Mouse (Mus musculus) T-helper 1 cell (primary cell): ENCODE results near the gene Gm11568.
"Not testable (repeated sequence)": the region's sequence is repeated elsewhere in the genome, so short reads cannot be mapped to it uniquely, and the experiment has no call there.

Experiments used
- in situ Hi-C: fragments of 300-600 bp; cut with MboI, MseI; formaldehyde crosslinking; loops from one replicate; pipeline ENCODE4 v1.15.1; 2025; ENCODE audit warnings: high pct_unique_total_duplicates

Gene Gm11568

GRCm38 (mm10) chr11:99857617-99858016, at the start of gene Gm11568:
Gene Gm11568, plus strand, starts transcription at chr11:99857917.
- in situ Hi-C loops, result no loop called here

- in situ Hi-C loops, result not testable (repeated sequence)
Observed at GRCm38 (mm10) chr11:99809792-99810191, 47.9 kb upstream of the Gm11568 start, which contains the start of gene Krtap4-13. Gene Krtap4-13, minus strand, starts transcription at chr11:99809892.

DNA sequence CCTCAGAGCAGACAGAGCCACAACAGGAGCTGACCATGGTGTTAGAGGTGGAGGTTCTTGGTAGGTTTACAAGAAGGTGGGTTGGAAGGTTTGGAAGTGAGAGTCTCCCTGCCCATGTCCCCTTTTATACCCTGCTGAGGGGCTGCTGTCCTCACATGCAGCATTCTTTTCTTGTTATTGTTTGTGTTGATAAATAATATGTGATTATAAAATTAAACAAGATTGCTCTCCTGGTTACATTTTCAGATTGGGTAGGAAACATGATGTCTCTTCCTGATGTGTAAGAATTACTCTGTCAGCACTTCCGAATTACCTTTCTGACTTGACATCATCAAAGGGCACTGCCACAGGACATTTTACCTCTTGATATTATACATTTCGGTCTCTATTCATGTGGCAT, 42.2 kb upstream of the Gm11568 start, which contains the start of gene Gm11564:
Gm11564 (minus strand) TSS at position 101 of the 400 bp plus-strand sequence.
- in situ Hi-C loops, result not testable (repeated sequence)

GRCm38 (mm10) chr11:99837966-99838365, 19.8 kb upstream of the Gm11568 start, which contains the start of gene 2300003K06Rik:
Gene 2300003K06Rik, minus strand, starts transcription at chr11:99838066.
- in situ Hi-C loops, result no loop called here

DNA sequence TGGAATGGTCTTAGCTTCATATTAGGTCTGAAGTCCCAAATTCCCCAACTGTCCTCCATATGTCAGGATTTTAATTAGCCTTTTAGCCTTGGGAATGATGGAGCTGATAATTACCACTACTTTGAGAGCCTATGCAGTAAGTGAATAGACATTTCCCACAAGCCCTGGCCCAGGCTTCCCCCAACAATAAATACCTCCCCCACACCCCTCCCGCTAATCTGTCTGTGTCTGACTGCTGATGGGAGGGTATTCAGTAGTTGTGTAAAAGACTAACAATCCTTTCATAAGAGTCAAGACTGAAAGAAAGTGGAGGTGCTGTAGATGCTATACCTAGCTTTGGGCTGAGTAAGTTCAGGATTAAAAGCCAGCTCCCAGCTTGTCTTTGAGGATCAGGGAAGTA, 15.5 kb upstream of the Gm11568 start:
- in situ Hi-C loops, result no loop called here

GRCm38 (mm10) chr11:99846746-99847145, 11.0 kb upstream of the Gm11568 start:
- in situ Hi-C loops, result no loop called here

DNA sequence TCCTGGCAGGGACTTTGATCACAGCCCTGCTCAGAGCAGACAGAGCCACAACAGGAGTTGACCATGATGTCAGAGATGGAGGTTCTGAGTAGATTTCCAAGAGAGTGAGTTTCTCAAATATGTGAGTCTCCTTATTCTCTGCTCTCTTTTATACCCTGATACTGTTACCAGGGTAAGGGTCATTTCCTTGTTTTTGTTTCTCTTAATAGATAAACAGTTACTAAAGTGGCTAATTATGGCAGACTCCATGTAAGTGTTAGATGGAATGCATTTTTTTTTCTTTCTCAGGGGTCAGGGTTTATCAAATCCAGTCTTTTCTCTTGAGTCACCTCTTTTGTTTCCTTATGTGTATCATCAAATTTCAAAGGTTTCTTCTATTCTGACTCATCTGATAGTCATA, 6.2 kb upstream of the Gm11568 start, which contains the start of gene Krtap4-16:
Krtap4-16 (minus strand) TSS at position 101 of the 400 bp plus-strand sequence.
- in situ Hi-C loops, result no loop called here

DNA sequence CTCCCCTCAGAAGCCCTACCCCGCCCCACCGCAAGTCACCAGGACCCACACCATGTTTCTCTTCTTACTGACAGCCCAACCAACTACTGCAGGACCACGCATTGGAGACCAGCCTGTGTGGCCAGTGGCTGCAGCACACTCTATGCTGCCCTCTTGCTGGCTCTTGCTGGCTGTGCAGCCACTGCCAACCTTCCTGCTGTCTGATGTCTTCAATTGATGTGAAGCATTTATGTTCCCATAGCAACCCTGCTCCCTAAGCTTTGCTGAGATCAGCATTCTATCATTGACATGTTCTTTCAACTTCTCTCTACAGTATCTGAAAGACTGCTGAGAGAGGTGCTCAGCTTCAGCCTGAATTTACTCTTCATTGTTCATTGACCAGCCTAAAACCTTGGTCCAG, 3.6 kb upstream of the Gm11568 start:
- in situ Hi-C loops, result no loop called here

DNA sequence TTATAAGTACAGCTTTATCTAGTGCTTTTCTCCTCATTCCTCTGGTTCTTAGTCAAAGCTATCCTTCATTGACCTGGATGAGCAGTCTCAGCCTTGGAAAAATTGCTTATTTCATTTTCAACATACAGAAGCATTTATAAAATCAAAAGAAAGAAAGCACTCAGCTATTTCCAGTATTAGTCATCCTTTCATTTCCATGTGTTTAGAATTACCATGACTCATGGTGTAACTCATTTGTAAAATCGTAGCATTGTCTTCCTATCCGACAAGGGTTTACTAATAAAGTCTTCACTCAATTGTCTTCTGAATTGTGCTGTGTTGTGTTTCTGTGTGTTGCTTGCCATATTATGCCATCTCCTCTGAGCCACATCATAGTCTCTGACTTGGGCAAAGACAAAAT, 1.0 kb downstream of the Gm11568 start:
- in situ Hi-C loops, result no loop called here

- in situ Hi-C loops, result not testable (repeated sequence)
Observed at GRCm38 (mm10) chr11:99864176-99864575, 6.5 kb downstream of the Gm11568 start, which contains the start of gene Gm11559. Gene Gm11559, plus strand, starts transcription at chr11:99864476.

DNA sequence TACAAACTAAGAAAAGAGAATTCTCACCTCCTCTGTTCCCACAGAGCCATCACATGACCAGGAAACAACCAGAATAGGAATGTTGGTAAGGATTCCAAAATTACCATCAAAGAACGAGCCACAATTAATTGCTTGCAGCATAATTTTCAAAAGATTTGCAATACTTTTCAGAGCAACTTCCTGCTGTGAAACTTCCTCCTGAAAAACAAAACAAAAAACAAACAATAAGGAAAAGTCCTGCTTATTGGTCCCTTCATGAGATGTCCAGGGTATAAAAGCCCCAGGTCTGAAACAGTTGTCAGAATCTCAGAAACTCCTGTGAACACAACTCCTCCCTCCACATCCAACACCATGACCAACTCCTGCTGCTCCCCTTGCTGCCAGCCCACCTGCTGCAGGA, 15.4 kb downstream of the Gm11568 start, which contains the start of gene Krtap9-1:
Krtap9-1 (plus strand) TSS at position 301 of the 400 bp plus-strand sequence.
- in situ Hi-C loops, result not testable (repeated sequence)

- in situ Hi-C loops, result not testable (repeated sequence)
Observed at GRCm38 (mm10) chr11:99878887-99879286, 21.2 kb downstream of the Gm11568 start, which contains the start of gene Gm11567. Gene Gm11567, plus strand, starts transcription at chr11:99879187.

GRCm38 (mm10) chr11:99907620-99908019, 49.9 kb downstream of the Gm11568 start, which contains the start of gene Krtap31-1:
Gene Krtap31-1, plus strand, starts transcription at chr11:99907920.
- in situ Hi-C loops, result no loop called here
